Mouse (Mus musculus) kidney, postnatal 0 days (tissue): Measurements from ENCODE around the gene Epha1. TPM values are rescaled to one million over a fixed set of nuclear protein-coding genes. Genes with fewer than 3 reads are reported as not detected.
A peak's percentile ranks its signal among the peaks of the same experiment; 100 is the strongest.

ENCODE experiments used
- ATAC-seq: fragments of 200-750 bp; cut with Nextera tagmentation; replicated peaks from 2 replicates; pipeline ENCODE4 v1.8.0; 2017; ENCODE audit warnings: low read depth, moderate number of reproducible peaks, moderate TSS enrichment, moderate library complexity; ENCODE audit not compliant: low FRiP score
- DNase-seq: peaks from one replicate; pipeline ENCODE4 v3.0.0-alpha.2; 2016; ENCODE audit warnings: low spot score
- H3K27ac ChIP-seq: fragments of 300-500 bp; sonication (generic); 2 replicates; pipeline ENCODE4 v1.5.1; 2014; ENCODE audit warnings: mild to moderate bottlenecking
- H3K27me3 ChIP-seq: fragments of 300-500 bp; sonication (generic); 2 replicates; pipeline ENCODE4 v1.6.1; 2014; ENCODE audit warnings: low read length, mixed read lengths; ENCODE audit not compliant: insufficient read depth
- H3K36me3 ChIP-seq: fragments of 300-500 bp; sonication (generic); 2 replicates; pipeline ENCODE4 v1.6.1; 2014; ENCODE audit warnings: low read length, mixed read lengths; ENCODE audit not compliant: insufficient read depth
- H3K4me1 ChIP-seq: fragments of 300-500 bp; sonication (generic); replicated peaks from 2 replicates; pipeline ENCODE4 v1.6.1; 2014; ENCODE audit warnings: antibody characterized with exemption, low read length, mixed read lengths; ENCODE audit not compliant: insufficient read depth
- H3K4me2 ChIP-seq: fragments of 300-500 bp; sonication (generic); 2 replicates; pipeline ENCODE4 v1.6.1; 2014; ENCODE audit warnings: mild to moderate bottlenecking, low read length, moderate library complexity, mixed read lengths
- H3K4me3 ChIP-seq: fragments of 300-500 bp; sonication (generic); replicated peaks from 2 replicates; pipeline ENCODE4 v1.5.1; 2014; ENCODE audit warnings: low read depth, low read length
- H3K9ac ChIP-seq: fragments of 300-500 bp; sonication (generic); 2 replicates; pipeline ENCODE4 v1.6.1; 2014; ENCODE audit warnings: low read depth, low read length
- H3K9me3 ChIP-seq: fragments of 300-500 bp; sonication (generic); replicated peaks from 2 replicates; pipeline ENCODE4 v1.6.1; 2016; ENCODE audit warnings: low read length, inconsistent platforms, mixed read lengths
- CTCF ChIP-seq: IDR thresholded peaks from 2 replicates; pipeline ENCODE4 v1.5.1; 2016; ENCODE audit warnings: antibody characterized with exemption, low read depth, mild to moderate bottlenecking, moderate library complexity
- WGBS: fragments of 180-500 bp; shearing (Covaris S2); extraction: QIAGEN DNeasy Blood & Tissue Kit; methylation state at CpG from one replicate; pipeline ENCODE4 v1.1.7; 2014; 5-methylcytosine and 5-hydroxymethylcytosine counted together
- polyA plus RNA-seq: library from polyadenylated mRNA; unstranded; fragments of >200 nt; fragmentation: Nextera tagmentation; extraction: Ambion mirVana; gene quantifications from 2 replicates; pipeline ENCODE4 v1.2.1, GENCODE M21; 2015

Epha1 gene
- polyA plus RNA-seq, 1 experiment from 2014 or later: 6.6 TPM

- ATAC-seq (peak; percentile 29; the same call in 1 of the 2 replicates), DNase-seq (peak; percentile 82)
- no peak overlapping the region for H3K9ac ChIP-seq
- no peak overlapping the region for H3K4me3 ChIP-seq
- peaks cover 5% of the 10 kb centered on the region; the same call in 1 of the 2 replicates for H3K4me1 ChIP-seq
- no peaks in the 10 kb centered on the region for H3K9me3 ChIP-seq
- no peaks in the 10 kb centered on the region for H3K27me3 ChIP-seq
- peak overlapping the region; percentile 11; the same call in 1 of the 2 replicates for H3K4me2 ChIP-seq
- H3K27ac ChIP-seq: peak overlapping the region; percentile 80
- 25% methylated on average over 9 of the region's 9 CpGs for WGBS
- no peaks in the 10 kb centered on the region for H3K36me3 ChIP-seq
- TF ChIP-seq CTCF: no peak
Observed at GRCm38 (mm10) chr6:42381916-42382381, 8.9 kb upstream of the Epha1 start.

GRCm38 (mm10) chr6:42381221-42381620, 8.2 kb upstream of the Epha1 start:
- H3K4me1 ChIP-seq: peaks cover 5% of the 10 kb centered on the region; the same call in 1 of the 2 replicates
- no peaks in the 10 kb centered on the region for H3K36me3 ChIP-seq
- H3K27me3 ChIP-seq: no peaks in the 10 kb centered on the region
- no peak for DNase-seq
- no peak for ATAC-seq
- TF ChIP-seq CTCF: no peak
- no peak overlapping the region for H3K4me2 ChIP-seq
- H3K9ac ChIP-seq: no peak overlapping the region
- H3K9me3 ChIP-seq: no peaks in the 10 kb centered on the region
- WGBS: 68% methylated on average over 2 of the region's 2 CpGs
- no peak overlapping the region; the same call in 1 of the 2 replicates for H3K27ac ChIP-seq
- no peak overlapping the region for H3K4me3 ChIP-seq

- Histone ChIP-seq H3K4me3 (no peak overlapping the region), H3K36me3 (no peaks in the 10 kb centered on the region), H3K27me3 (no peaks in the 10 kb centered on the region), H3K9me3 (no peaks in the 10 kb centered on the region), H3K4me1 (peaks cover 5% of the 10 kb centered on the region; the same call in 1 of the 2 replicates), H3K27ac (no peak overlapping the region), H3K9ac (no peak overlapping the region), H3K4me2 (no peak overlapping the region)
- peak; percentile 86 for TF ChIP-seq CTCF
- ATAC-seq (no peak), DNase-seq (peak; percentile 72)
- WGBS: 24% methylated on average over 8 of the region's 8 CpGs
Observed at GRCm38 (mm10) chr6:42380416-42381144, 7.5 kb upstream of the Epha1 start.

- 72% methylated on average over 3 of the region's 3 CpGs for WGBS
- no peak for DNase-seq
Observed at GRCm38 (mm10) chr6:42379551-42379950, 6.5 kb upstream of the Epha1 start.

GRCm38 (mm10) chr6:42377280-42377679, 4.2 kb upstream of the Epha1 start:
- H3K4me2 ChIP-seq: no peak overlapping the region
- 89% methylated on average over 5 of the region's 5 CpGs for WGBS
- H3K4me3 ChIP-seq: no peak overlapping the region
- H3K36me3 ChIP-seq: no peaks in the 10 kb centered on the region
- no peaks in the 10 kb centered on the region for H3K9me3 ChIP-seq
- TF ChIP-seq CTCF: no peak
- H3K27ac ChIP-seq: no peak overlapping the region
- H3K27me3 ChIP-seq: no peaks in the 10 kb centered on the region
- no peak for ATAC-seq
- H3K4me1 ChIP-seq: peaks cover 18% of the 10 kb centered on the region; the same call in 1 of the 2 replicates
- H3K9ac ChIP-seq: no peak overlapping the region
- DNase-seq: no peak

More at GRCm38 (mm10) chr6:42379551-42379950, 6.5 kb upstream of the Epha1 start:
- no peak for TF ChIP-seq CTCF
- no peak overlapping the region for H3K4me3 ChIP-seq
- H3K27me3 ChIP-seq: no peaks in the 10 kb centered on the region
- ATAC-seq: no peak
- H3K36me3 ChIP-seq: no peaks in the 10 kb centered on the region
- H3K4me2 ChIP-seq: no peak overlapping the region
- H3K9ac ChIP-seq: no peak overlapping the region
- H3K4me1 ChIP-seq: peaks cover 5% of the 10 kb centered on the region; the same call in 1 of the 2 replicates
- H3K9me3 ChIP-seq: no peaks in the 10 kb centered on the region
- no peak overlapping the region for H3K27ac ChIP-seq

GRCm38 (mm10) chr6:42376504-42377019, 3.5 kb upstream of the Epha1 start:
- no peak overlapping the region for H3K4me3 ChIP-seq
- H3K9me3 ChIP-seq: no peaks in the 10 kb centered on the region
- H3K9ac ChIP-seq: no peak overlapping the region
- peaks cover 15% of the 10 kb centered on the region; the same call in 1 of the 2 replicates for H3K4me1 ChIP-seq
- no peaks in the 10 kb centered on the region for H3K36me3 ChIP-seq
- H3K27me3 ChIP-seq: no peaks in the 10 kb centered on the region
- no peak for TF ChIP-seq CTCF
- no peak overlapping the region for H3K4me2 ChIP-seq
- ATAC-seq: no peak
- no peak overlapping the region for H3K27ac ChIP-seq
- no peak for DNase-seq
- 64% methylated on average over 6 of the region's 6 CpGs for WGBS
